Mouse (Mus musculus) lung, adult 2 months (tissue): ENCODE results near the gene Rnf144b.

Source experiments
- CTCF ChIP-seq: fragments of 200-500 bp; IDR thresholded peaks from 2 replicates; pipeline ENCODE4 v1.5.1; 2011; ENCODE audit warnings: mild to moderate bottlenecking, low read length, control low read depth; ENCODE audit not compliant: insufficient read depth
- POLR2A ChIP-seq: fragments of 200-500 bp; IDR thresholded peaks from 2 replicates; pipeline ENCODE4 v1.6.1; 2011; ENCODE audit warnings: low read depth, mild to moderate bottlenecking, control low read depth, low read length, borderline replicate concordance; ENCODE audit errors: extremely low read depth

DNA sequence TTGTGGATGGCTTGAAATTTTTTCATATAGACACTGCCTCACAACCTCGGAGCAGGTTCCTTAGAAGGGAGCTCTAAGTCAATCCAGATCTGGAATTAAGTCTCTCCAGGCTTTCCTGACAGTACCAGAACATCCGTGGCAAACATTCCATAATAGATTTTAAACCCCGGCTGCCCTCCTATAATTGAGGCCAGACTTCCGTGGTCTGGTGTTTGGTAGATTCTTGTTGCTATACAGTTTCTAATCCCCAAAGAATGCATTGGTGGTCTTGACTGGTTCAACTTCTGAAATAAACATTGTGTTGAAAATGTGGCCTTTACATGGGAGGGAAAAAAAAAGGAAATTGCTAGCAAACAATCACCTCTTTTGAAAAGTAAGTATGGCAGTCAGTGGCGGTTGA is 30.8 kb downstream of the Rnf144b start:
- TF ChIP-seq CTCF (no peak), POLR2A (no peak)
